Mouse (Mus musculus) kidney, embryonic 14.5 days (tissue): Measurements from ENCODE around the gene Tenm3. TPM values are rescaled to one million over a fixed set of nuclear protein-coding genes. Genes with fewer than 3 reads are reported as not detected.

Experiments
- ATAC-seq: fragments of 200-750 bp; cut with Nextera tagmentation; 2 replicates; pipeline ENCODE4 v1.8.0; 2017; ENCODE audit warnings: moderate number of reproducible peaks, mild to moderate bottlenecking, moderate TSS enrichment, moderate library complexity; ENCODE audit not compliant: low FRiP score, low TSS enrichment
- H3K27ac ChIP-seq: fragments of 300-500 bp; sonication (generic); 2 replicates; pipeline ENCODE4 v1.5.1; 2014; ENCODE audit warnings: low read depth, mild to moderate bottlenecking, low read length, moderate library complexity, mixed read lengths
- H3K27me3 ChIP-seq: fragments of 300-500 bp; sonication (generic); 2 replicates; pipeline ENCODE4 v1.6.1; 2014; ENCODE audit warnings: mild to moderate bottlenecking, low read length; ENCODE audit not compliant: control insufficient read depth, insufficient read depth
- H3K36me3 ChIP-seq: fragments of 300-500 bp; sonication (generic); 2 replicates; pipeline ENCODE4 v1.6.1; 2014; ENCODE audit warnings: low read length, mixed read lengths; ENCODE audit not compliant: control insufficient read depth, insufficient read depth
- H3K4me1 ChIP-seq: fragments of 300-500 bp; sonication (generic); 2 replicates; pipeline ENCODE4 v1.6.1; 2014; ENCODE audit warnings: low read length, mixed read lengths; ENCODE audit not compliant: control insufficient read depth, insufficient read depth
- H3K4me2 ChIP-seq: fragments of 300-500 bp; sonication (generic); replicated peaks from 2 replicates; pipeline ENCODE4 v1.6.1; 2014; ENCODE audit warnings: low read depth, mild to moderate bottlenecking, low read length
- H3K4me3 ChIP-seq: fragments of 300-500 bp; sonication (generic); 2 replicates; pipeline ENCODE4 v1.5.1; 2014; ENCODE audit warnings: mild to moderate bottlenecking, low read length
- H3K9ac ChIP-seq: fragments of 300-500 bp; sonication (generic); 2 replicates; pipeline ENCODE4 v1.6.1; 2014; ENCODE audit warnings: low read depth, mild to moderate bottlenecking, low read length, moderate library complexity
- H3K9me3 ChIP-seq: fragments of 300-500 bp; sonication (generic); 2 replicates; pipeline ENCODE4 v1.6.1; 2016; ENCODE audit warnings: low read length; ENCODE audit not compliant: control insufficient read depth
- WGBS: fragments of 180-500 bp; shearing (Covaris S2); extraction: QIAGEN DNeasy Blood & Tissue Kit; methylation state at CpG from one replicate; pipeline ENCODE4 v1.1.7; 2014; 5-methylcytosine and 5-hydroxymethylcytosine counted together
- polyA plus RNA-seq: library from polyadenylated mRNA; unstranded; fragments of >200 nt; fragmentation: Nextera tagmentation; extraction: Ambion mirVana; gene quantifications from 2 replicates; pipeline ENCODE4 v1.2.1, GENCODE M21; 2014

The Tenm3 gene
- polyA plus RNA-seq, 1 experiment from 2014 or later: 34.4 TPM

GRCm38 (mm10) chr8:48611126-48611525 lies 232.6 kb downstream of the Tenm3 start:
- H3K9ac ChIP-seq: 0 out of 2 replicates have a peak overlapping the region, but pooled peaks have one; percentile 12
- 22% methylated on average over 12 of the region's 12 CpGs for WGBS
- H3K9me3 ChIP-seq: no peaks in the 10 kb centered on the region
- no peak overlapping the region for H3K4me3 ChIP-seq
- no peak overlapping the region for H3K27ac ChIP-seq
- H3K27me3 ChIP-seq: no peaks in the 10 kb centered on the region
- H3K4me2 ChIP-seq: no peak overlapping the region
- no peak for ATAC-seq
- no peaks in the 10 kb centered on the region for H3K36me3 ChIP-seq
- peaks cover 14% of the 10 kb centered on the region for H3K4me1 ChIP-seq

GRCm38 (mm10) chr8:48610316-48610715 lies 233.4 kb downstream of the Tenm3 start:
- Histone ChIP-seq H3K36me3 (no peaks in the 10 kb centered on the region), H3K9me3 (no peaks in the 10 kb centered on the region), H3K27ac (no peak overlapping the region), H3K27me3 (no peaks in the 10 kb centered on the region), H3K4me3 (no peak overlapping the region), H3K9ac (no peak overlapping the region), H3K4me2 (no peak overlapping the region), H3K4me1 (peaks cover 14% of the 10 kb centered on the region)
- 75% methylated on average over 6 of the region's 6 CpGs for WGBS
- ATAC-seq: no peak

- 81% methylated on average over 4 of the region's 4 CpGs for WGBS
- ATAC-seq: no peak
Observed at GRCm38 (mm10) chr8:48609684-48610083, 234.1 kb downstream of the Tenm3 start.

GRCm38 (mm10) chr8:48604190-48604897 lies 239.4 kb downstream of the Tenm3 start:
- Histone ChIP-seq H3K27ac (no peak overlapping the region), H3K4me2 (no peak overlapping the region), H3K9ac (no peak overlapping the region), H3K27me3 (no peaks in the 10 kb centered on the region), H3K36me3 (no peaks in the 10 kb centered on the region), H3K9me3 (no peaks in the 10 kb centered on the region), H3K4me3 (no peak overlapping the region), H3K4me1 (no peaks in the 10 kb centered on the region)
- 86% methylated on average over 10 of the region's 10 CpGs for WGBS
- no peak for ATAC-seq

More at GRCm38 (mm10) chr8:48609684-48610083, 234.1 kb downstream of the Tenm3 start:
- H3K4me1 ChIP-seq: peaks cover 9% of the 10 kb centered on the region
- H3K27me3 ChIP-seq: no peaks in the 10 kb centered on the region
- H3K4me3 ChIP-seq: no peak overlapping the region
- H3K9me3 ChIP-seq: no peaks in the 10 kb centered on the region
- no peaks in the 10 kb centered on the region for H3K36me3 ChIP-seq
- H3K4me2 ChIP-seq: no peak overlapping the region
- no peak overlapping the region for H3K27ac ChIP-seq
- no peak overlapping the region for H3K9ac ChIP-seq

- no peak overlapping the region for H3K27ac ChIP-seq
- no peaks in the 10 kb centered on the region for H3K9me3 ChIP-seq
- H3K4me1 ChIP-seq: peaks cover 4% of the 10 kb centered on the region; the same call in 1 of the 2 replicates
- no peak overlapping the region for H3K4me3 ChIP-seq
- no peaks in the 10 kb centered on the region for H3K36me3 ChIP-seq
- peak; percentile 83; the same call in 1 of the 2 replicates for ATAC-seq
- no peak overlapping the region for H3K4me2 ChIP-seq
- no peak overlapping the region for H3K9ac ChIP-seq
- 84% methylated on average over 15 of the region's 15 CpGs for WGBS
- no peaks in the 10 kb centered on the region for H3K27me3 ChIP-seq
Observed at GRCm38 (mm10) chr8:48603165-48603840, 240.4 kb downstream of the Tenm3 start.

GRCm38 (mm10) chr8:48601621-48602020 lies 242.1 kb downstream of the Tenm3 start:
- WGBS: 93% methylated on average over 4 of the region's 4 CpGs
- H3K27ac ChIP-seq: no peak overlapping the region
- ATAC-seq: no peak
- no peak overlapping the region for H3K9ac ChIP-seq
- no peaks in the 10 kb centered on the region for H3K36me3 ChIP-seq
- H3K4me3 ChIP-seq: no peak overlapping the region
- H3K4me2 ChIP-seq: no peak overlapping the region
- peaks cover 4% of the 10 kb centered on the region; the same call in 1 of the 2 replicates for H3K4me1 ChIP-seq
- H3K9me3 ChIP-seq: no peaks in the 10 kb centered on the region
- H3K27me3 ChIP-seq: no peaks in the 10 kb centered on the region

GRCm38 (mm10) chr8:48599028-48599427 lies 244.7 kb downstream of the Tenm3 start:
- no peak overlapping the region for H3K4me3 ChIP-seq
- ATAC-seq: no peak
- no peaks in the 10 kb centered on the region for H3K9me3 ChIP-seq
- H3K9ac ChIP-seq: no peak overlapping the region
- peaks cover 4% of the 10 kb centered on the region; the same call in 1 of the 2 replicates for H3K4me1 ChIP-seq
- WGBS: 59% methylated on average over 4 of the region's 4 CpGs
- H3K36me3 ChIP-seq: no peaks in the 10 kb centered on the region
- no peaks in the 10 kb centered on the region for H3K27me3 ChIP-seq
- H3K27ac ChIP-seq: no peak overlapping the region
- H3K4me2 ChIP-seq: no peak overlapping the region

GRCm38 (mm10) chr8:48596332-48596731 lies 247.4 kb downstream of the Tenm3 start:
- no peak for ATAC-seq
- Histone ChIP-seq H3K27me3 (no peaks in the 10 kb centered on the region), H3K4me1 (peaks cover 8% of the 10 kb centered on the region; the same call in 1 of the 2 replicates), H3K4me3 (no peak overlapping the region), H3K9me3 (no peaks in the 10 kb centered on the region), H3K27ac (no peak overlapping the region), H3K4me2 (no peak overlapping the region), H3K9ac (no peak overlapping the region), H3K36me3 (no peaks in the 10 kb centered on the region)
- WGBS: 86% methylated on average over 14 of the region's 14 CpGs

- H3K4me3 ChIP-seq: no peak overlapping the region
- H3K9ac ChIP-seq: no peak overlapping the region
- peaks cover 12% of the 10 kb centered on the region; the same call in 1 of the 2 replicates for H3K4me1 ChIP-seq
- WGBS: 30% methylated on average over 5 of the region's 5 CpGs
- H3K27me3 ChIP-seq: no peaks in the 10 kb centered on the region
- H3K27ac ChIP-seq: no peak overlapping the region
- ATAC-seq: no peak
- no peak overlapping the region for H3K4me2 ChIP-seq
- H3K9me3 ChIP-seq: no peaks in the 10 kb centered on the region
- no peaks in the 10 kb centered on the region for H3K36me3 ChIP-seq
Observed at GRCm38 (mm10) chr8:48591818-48592217, 251.9 kb downstream of the Tenm3 start.
